Mouse (Mus musculus) neural tube, embryonic 12.5 days (tissue): ENCODE results near the gene Crct1. TPM values are rescaled to one million over a fixed set of nuclear protein-coding genes. Genes with fewer than 3 reads are reported as not detected.

Experiments used
- ATAC-seq: fragments of 200-750 bp; cut with Nextera tagmentation; 2 replicates; pipeline ENCODE4 v1.8.0; 2017; ENCODE audit warnings: low read depth, mild to moderate bottlenecking, moderate TSS enrichment, moderate library complexity; ENCODE audit not compliant: low FRiP score
- H3K27ac ChIP-seq: fragments of 300-500 bp; sonication (generic); 2 replicates; pipeline ENCODE4 v1.5.1; 2016
- H3K27me3 ChIP-seq: fragments of 300-500 bp; sonication (generic); replicated peaks from 2 replicates; pipeline ENCODE4 v1.6.1; 2016; ENCODE audit warnings: mild to moderate bottlenecking
- H3K36me3 ChIP-seq: fragments of 300-500 bp; sonication (generic); 2 replicates; pipeline ENCODE4 v1.6.1; 2016; ENCODE audit warnings: mild to moderate bottlenecking
- H3K4me1 ChIP-seq: fragments of 300-500 bp; sonication (generic); 2 replicates; pipeline ENCODE4 v1.6.1; 2016
- H3K4me2 ChIP-seq: fragments of 300-500 bp; sonication (generic); replicated peaks from 2 replicates; pipeline ENCODE4 v1.6.1; 2016; ENCODE audit warnings: mild to moderate bottlenecking
- H3K4me3 ChIP-seq: fragments of 300-500 bp; sonication (generic); 2 replicates; pipeline ENCODE4 v1.5.1; 2016
- H3K9ac ChIP-seq: fragments of 300-500 bp; sonication (generic); 2 replicates; pipeline ENCODE4 v1.6.1; 2016; ENCODE audit warnings: mild to moderate bottlenecking
- H3K9me3 ChIP-seq: fragments of 300-500 bp; sonication (generic); 2 replicates; pipeline ENCODE4 v1.6.1; 2016; ENCODE audit warnings: mild to moderate bottlenecking
- WGBS: fragments of 180-500 bp; shearing (Covaris S2); methylation state at CpG from one replicate; pipeline ENCODE4 v1.1.7; 2016; 5-methylcytosine and 5-hydroxymethylcytosine counted together
- polyA plus RNA-seq: library from polyadenylated mRNA; unstranded; fragments of >200 nt; fragmentation: Nextera tagmentation; extraction: Ambion mirVana; gene quantifications from 2 replicates; pipeline ENCODE4 v1.2.1, GENCODE M21; 2016

Gene Crct1
- polyA plus RNA-seq, 1 experiment from 2014 or later = 0.32 TPM

- no peak overlapping the region for H3K4me3 ChIP-seq
- H3K36me3 ChIP-seq = no peaks in the 10 kb centered on the region
- no peak overlapping the region for H3K27ac ChIP-seq
- no peak overlapping the region for H3K9ac ChIP-seq
- no peaks in the 10 kb centered on the region for H3K4me1 ChIP-seq
- no peak overlapping the region for H3K4me2 ChIP-seq
- 4% methylated on average over 7 of the region's 7 CpGs for WGBS
- H3K9me3 ChIP-seq = no peaks in the 10 kb centered on the region
- no peaks in the 10 kb centered on the region for H3K27me3 ChIP-seq
- peak; percentile 87 for ATAC-seq
These were observed 16.8 kb downstream of the Crct1 start for GRCm38 (mm10) chr3:92998691-92999090.

GRCm38 (mm10) chr3:92991926-92992325, 23.6 kb downstream of the Crct1 start, which contains the start of gene Lce3f:
Lce3f (plus strand) TSS chr3:92992226.
- H3K36me3 ChIP-seq = no peaks in the 10 kb centered on the region
- no peaks in the 10 kb centered on the region for H3K9me3 ChIP-seq
- no peak for ATAC-seq
- H3K4me3 ChIP-seq = no peak within 1 kb of the TSS
- H3K4me1 ChIP-seq = no peaks in the 10 kb centered on the region
- H3K27me3 ChIP-seq = no peaks in the 10 kb centered on the region
- no peak within 1 kb of the TSS for H3K27ac ChIP-seq
- no peak within 1 kb of the TSS for H3K4me2 ChIP-seq
- no peak within 1 kb of the TSS for H3K9ac ChIP-seq

GRCm38 (mm10) chr3:92978484-92978883, 37.0 kb downstream of the Crct1 start:
- no peak overlapping the region for H3K9ac ChIP-seq
- H3K27ac ChIP-seq = no peak overlapping the region
- 84% methylated on average over 2 of the region's 2 CpGs for WGBS
- no peak overlapping the region for H3K4me3 ChIP-seq
- no peaks in the 10 kb centered on the region for H3K9me3 ChIP-seq
- H3K4me2 ChIP-seq = no peak overlapping the region
- H3K36me3 ChIP-seq = no peaks in the 10 kb centered on the region
- no peak for ATAC-seq
- no peaks in the 10 kb centered on the region for H3K4me1 ChIP-seq
- H3K27me3 ChIP-seq = no peaks in the 10 kb centered on the region

- Histone ChIP-seq H3K9me3 (no peaks in the 10 kb centered on the region), H3K36me3 (no peaks in the 10 kb centered on the region), H3K4me1 (no peaks in the 10 kb centered on the region), H3K9ac (no peak within 1 kb of the TSS), H3K27ac (no peak within 1 kb of the TSS), H3K4me3 (no peak within 1 kb of the TSS), H3K4me2 (no peak within 1 kb of the TSS), H3K27me3 (no peaks in the 10 kb centered on the region)
- ATAC-seq = no peak
- 95% methylated on average over 2 of the region's 2 CpGs for WGBS
These were observed 48.7 kb downstream of the Crct1 start, which contains the start of gene Lce3e for GRCm38 (mm10) chr3:92966761-92967160. Lce3e (plus strand) TSS chr3:92967061.

Other genes with a start within 250 kb of the Crct1 start
- gene Lce1i, start 236.8 kb downstream of the Crct1 start, polyA plus RNA-seq = not detected in 2 replicates
- not detected in 2 replicates for gene Lce1j, start 225.2 kb downstream of the Crct1 start, polyA plus RNA-seq
- not detected in 2 replicates for gene Lce1k, start 207.8 kb downstream of the Crct1 start, polyA plus RNA-seq
- gene Kprp, start 188.4 kb downstream of the Crct1 start, polyA plus RNA-seq = not detected in 2 replicates
- gene Lce1l, start 164.4 kb downstream of the Crct1 start, polyA plus RNA-seq = not detected in 2 replicates
- gene 2310050C09Rik, start 145.5 kb downstream of the Crct1 start, polyA plus RNA-seq = not detected in 2 replicates
- gene Lce3a, start 89.5 kb downstream of the Crct1 start, polyA plus RNA-seq = not detected in 2 replicates
- not detected in 2 replicates for gene Lce3b, start 82.7 kb downstream of the Crct1 start, polyA plus RNA-seq
- gene Lce3c, start 71.2 kb downstream of the Crct1 start, polyA plus RNA-seq = not detected in 2 replicates
- gene Lce3d, start 58.3 kb downstream of the Crct1 start, polyA plus RNA-seq = not detected in 2 replicates
- not detected in 2 replicates for gene Lce3e, start 48.6 kb downstream of the Crct1 start, polyA plus RNA-seq
- gene Lce3f, start 23.5 kb downstream of the Crct1 start, polyA plus RNA-seq = not detected in 2 replicates
- gene Lce1m, start 3.4 kb upstream of the Crct1 start, polyA plus RNA-seq = not detected in 2 replicates
- gene Gm4858, start 53.1 kb upstream of the Crct1 start, polyA plus RNA-seq = not detected in 2 replicates
- not detected in 2 replicates for gene Crnn, start 129.1 kb upstream of the Crct1 start, polyA plus RNA-seq
- gene Flg2, start 181.6 kb upstream of the Crct1 start, polyA plus RNA-seq = not detected in 2 replicates